Mouse (Mus musculus): ENCODE data around the gene Olfr1513. TPM values are rescaled to one million over a fixed set of nuclear protein-coding genes. Genes with fewer than 3 reads are reported as not detected.
A peak's percentile ranks its signal among the peaks of the same experiment; 100 is the strongest.
"Not testable (repeated sequence)": the region's sequence is repeated elsewhere in the genome, so short reads cannot be mapped to it uniquely, and the experiment has no call there.

Olfr1513 gene
- polyA plus RNA-seq (2016; fragmentation: Nextera tagmentation; extraction: Ambion mirVana): not detected in 2 replicates

DNA sequence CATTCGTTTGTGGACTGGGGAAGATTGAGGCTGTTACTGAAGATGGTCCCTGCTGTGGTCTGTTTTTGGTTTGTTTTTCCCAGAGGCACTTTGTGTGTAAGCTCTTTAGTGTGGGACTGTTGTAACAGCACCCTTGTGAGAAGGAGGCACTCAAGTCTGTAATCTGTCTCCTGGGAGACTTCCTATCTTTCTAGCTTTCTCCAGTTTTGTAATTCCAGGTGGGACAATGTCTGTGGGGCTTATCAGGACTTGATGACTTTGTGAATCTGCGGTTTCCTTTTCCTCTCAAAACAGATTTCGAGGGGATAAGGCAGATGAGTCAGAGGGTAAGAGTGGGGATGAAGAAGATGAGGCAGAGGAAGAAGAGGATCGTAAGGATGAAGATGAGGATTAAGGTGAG lies at the start of gene Olfr1513:
Gene Olfr1513, minus strand, starts transcription at position 101 of the 400 bp plus-strand sequence.
- H3K4me1 ChIP-seq (replicated peaks): no peaks in the 10 kb centered on the region
- H3K36me3 ChIP-seq: no peaks in the 10 kb centered on the region
- ATAC-seq (ENCODE audit: insufficient number of reproducible peaks, insufficient read depth, low FRiP score, low TSS enrichment, low read depth): no peak
- H3K9ac ChIP-seq (replicated peaks): no peak within 1 kb of the TSS
- H3K4me3 ChIP-seq (replicated peaks): no peak within 1 kb of the TSS
- no peak within 1 kb of the TSS for H3K4me2 ChIP-seq
- WGBS: 71% methylated on average over 4 of the region's 4 CpGs
- H3K27ac ChIP-seq: no peak within 1 kb of the TSS
- no peaks in the 10 kb centered on the region for H3K9me3 ChIP-seq
- H3K27me3 ChIP-seq: no peaks in the 10 kb centered on the region

DNA sequence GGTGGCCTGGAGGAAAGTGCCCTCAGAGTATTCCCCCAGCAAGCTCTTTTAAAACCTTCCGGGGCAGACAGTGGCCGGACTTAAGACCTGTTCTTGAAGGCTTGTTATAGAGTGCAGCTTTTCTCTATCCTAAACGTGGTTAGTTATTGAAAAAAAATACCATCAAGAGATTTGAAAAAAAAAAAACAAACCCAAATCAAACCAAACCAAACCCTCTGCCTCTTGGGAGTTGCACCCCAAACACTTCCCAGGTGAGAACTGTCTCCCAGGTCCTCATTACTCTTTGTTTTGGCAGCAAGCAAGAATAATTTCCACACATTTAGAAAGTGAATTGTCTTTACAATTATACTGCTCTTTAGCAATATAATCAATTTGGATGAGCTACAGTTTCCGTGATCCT lies 41.1 kb upstream of the Olfr1513 start, which contains the start of gene Olfr1511:
Gene Olfr1511, minus strand, starts transcription at position 101 of the 400 bp plus-strand sequence.
- WGBS: 75% methylated on average over 4 of the region's 4 CpGs
- H3K27ac ChIP-seq: no peak within 1 kb of the TSS
- no peaks in the 10 kb centered on the region for H3K36me3 ChIP-seq
- no peak within 1 kb of the TSS for H3K9ac ChIP-seq (replicated peaks)
- no peaks in the 10 kb centered on the region for H3K27me3 ChIP-seq
- H3K4me3 ChIP-seq (replicated peaks): no peak within 1 kb of the TSS
- ATAC-seq (ENCODE audit: insufficient number of reproducible peaks, insufficient read depth, low FRiP score, low TSS enrichment, low read depth): no peak
- no peak within 1 kb of the TSS for H3K4me2 ChIP-seq
- H3K9me3 ChIP-seq: no peaks in the 10 kb centered on the region
- no peaks in the 10 kb centered on the region for H3K4me1 ChIP-seq (replicated peaks)

DNA sequence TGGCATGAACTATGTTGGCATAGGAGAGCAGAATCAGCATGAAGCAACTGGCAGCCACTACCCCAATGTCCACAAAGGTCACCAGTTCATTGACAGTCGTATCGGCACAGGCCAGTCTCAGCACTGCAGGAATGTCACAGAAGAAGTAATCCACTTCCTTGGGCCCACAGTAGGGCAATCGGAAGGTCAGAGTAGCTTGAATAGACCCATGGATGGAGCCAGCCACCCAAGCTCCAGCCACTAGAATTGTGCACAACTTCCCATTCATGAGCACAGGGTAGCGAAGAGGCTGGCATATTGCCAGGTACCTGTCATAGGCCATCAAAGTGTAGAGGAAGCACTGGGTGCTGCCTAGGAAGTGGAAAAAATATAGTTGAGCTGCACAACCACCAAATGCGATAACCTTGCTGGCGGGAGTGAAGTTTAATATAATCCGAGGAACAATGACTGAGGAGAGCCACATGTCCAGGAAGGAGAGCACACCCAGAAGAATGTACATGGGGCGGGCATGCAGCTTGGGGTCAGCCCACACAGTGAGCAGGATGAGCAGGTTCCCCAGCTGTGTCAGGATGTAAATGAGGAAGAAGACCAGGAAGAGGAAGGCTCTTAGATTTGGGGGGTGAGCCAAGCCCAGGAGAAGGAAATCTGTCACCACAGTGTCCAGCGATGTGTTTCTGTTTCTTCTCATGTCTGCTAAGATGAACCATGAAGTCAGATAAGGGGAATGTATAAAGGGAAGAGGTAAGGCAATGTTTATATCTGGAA lies 34.1 kb upstream of the Olfr1513 start:
- not testable (repeated sequence) for H3K27ac ChIP-seq; H3K4me1 ChIP-seq (replicated peaks); H3K4me2 ChIP-seq; H3K4me3 ChIP-seq (replicated peaks); H3K9ac ChIP-seq (replicated peaks); H3K36me3 ChIP-seq; ATAC-seq (ENCODE audit: insufficient number of reproducible peaks, insufficient read depth, low FRiP score, low TSS enrichment, low read depth); H3K9me3 ChIP-seq; H3K27me3 ChIP-seq
- WGBS: 93% methylated on average over 9 of the region's 9 CpGs

DNA sequence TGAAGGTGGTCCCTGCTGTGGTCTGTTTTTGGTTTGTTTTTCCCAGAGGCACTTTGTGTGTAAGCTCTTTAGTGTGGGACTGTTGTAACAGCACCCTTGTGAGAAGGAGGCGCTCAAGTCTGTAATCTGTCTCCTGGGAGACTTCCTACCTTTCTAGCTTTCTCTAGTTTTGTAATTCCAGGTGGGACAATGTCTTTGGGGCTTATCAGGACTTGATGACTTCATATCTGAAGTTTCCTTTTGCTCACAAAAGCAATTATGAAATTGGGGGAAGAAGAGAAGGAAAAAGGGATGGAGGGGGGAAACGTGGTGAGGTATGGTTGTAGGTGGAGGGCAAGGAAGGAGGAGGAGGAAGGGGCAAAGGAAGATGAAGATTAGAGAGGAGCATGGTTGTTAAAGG lies 22.9 kb upstream of the Olfr1513 start, which contains the start of gene Olfr1512:
Gene Olfr1512, minus strand, starts transcription at position 101 of the 400 bp plus-strand sequence.
- no peak within 1 kb of the TSS for H3K9ac ChIP-seq (replicated peaks)
- H3K4me3 ChIP-seq (replicated peaks): no peak within 1 kb of the TSS
- H3K4me1 ChIP-seq (replicated peaks): no peaks in the 10 kb centered on the region
- H3K27me3 ChIP-seq: no peaks in the 10 kb centered on the region
- no peaks in the 10 kb centered on the region for H3K36me3 ChIP-seq
- ATAC-seq (ENCODE audit: insufficient number of reproducible peaks, insufficient read depth, low FRiP score, low TSS enrichment, low read depth): no peak
- 79% methylated on average over 2 of the region's 2 CpGs for WGBS
- H3K9me3 ChIP-seq: no peaks in the 10 kb centered on the region
- H3K27ac ChIP-seq: no peak within 1 kb of the TSS
- H3K4me2 ChIP-seq: no peak within 1 kb of the TSS

DNA sequence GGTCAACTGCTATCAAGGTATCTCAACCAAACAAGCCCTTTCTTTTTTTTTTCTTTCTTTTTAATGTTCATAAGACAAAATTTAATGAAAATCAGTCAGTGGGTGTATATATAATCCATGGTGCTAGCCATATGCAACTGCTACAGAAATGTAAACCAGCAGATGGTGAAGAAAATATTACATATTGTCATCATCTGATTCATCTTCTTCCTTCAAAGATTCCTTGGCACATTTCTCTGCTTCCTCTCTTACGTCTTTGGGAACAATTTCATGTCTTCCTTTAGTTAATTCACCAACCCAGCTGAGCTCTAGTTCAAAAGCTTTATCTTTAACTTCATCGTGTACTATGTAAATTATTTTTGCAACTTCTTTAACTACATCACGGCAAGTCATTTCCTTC lies 12.5 kb upstream of the Olfr1513 start:
- H3K27me3 ChIP-seq: no peaks in the 10 kb centered on the region
- ATAC-seq (ENCODE audit: insufficient number of reproducible peaks, insufficient read depth, low FRiP score, low TSS enrichment, low read depth): no peak
- no peaks in the 10 kb centered on the region for H3K4me1 ChIP-seq (replicated peaks)
- no peak overlapping the region for H3K9ac ChIP-seq (replicated peaks)
- H3K27ac ChIP-seq: no peak overlapping the region
- no peak overlapping the region for H3K4me3 ChIP-seq (replicated peaks)
- no peaks in the 10 kb centered on the region for H3K36me3 ChIP-seq
- WGBS: 94% methylated on average over 3 of the region's 3 CpGs
- no peaks in the 10 kb centered on the region for H3K9me3 ChIP-seq
- H3K4me2 ChIP-seq: no peak overlapping the region

DNA sequence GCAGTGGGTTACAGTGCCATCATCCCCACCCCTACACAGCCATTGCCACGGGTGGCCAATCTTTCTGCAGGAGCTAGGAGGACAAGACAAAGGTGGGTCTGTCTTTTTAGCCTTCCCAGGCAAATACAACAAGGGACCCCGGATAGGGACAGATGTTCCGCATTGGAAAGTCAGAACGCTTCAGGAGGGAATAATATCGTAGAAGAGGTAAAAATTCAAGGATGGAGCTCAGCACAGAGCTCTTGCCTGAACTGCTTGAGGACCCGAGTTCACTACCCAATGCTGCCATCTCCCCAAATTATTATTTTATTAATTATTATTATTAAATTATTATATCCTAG lies 16.7 kb downstream of the Olfr1513 start:
- Histone ChIP-seq H3K36me3 (no peaks in the 10 kb centered on the region), H3K9me3 (peaks cover 5% of the 10 kb centered on the region), H3K4me1 (replicated peaks) (no peaks in the 10 kb centered on the region), H3K27ac (no peak overlapping the region), H3K9ac (replicated peaks) (no peak overlapping the region), H3K27me3 (peaks cover 13% of the 10 kb centered on the region; the same call in 1 of the 2 replicates), H3K4me3 (replicated peaks) (no peak overlapping the region), H3K4me2 (no peak overlapping the region)
- 81% methylated on average over 6 of the region's 6 CpGs for WGBS
- no peak for ATAC-seq (ENCODE audit: insufficient number of reproducible peaks, insufficient read depth, low FRiP score, low TSS enrichment, low read depth)

DNA sequence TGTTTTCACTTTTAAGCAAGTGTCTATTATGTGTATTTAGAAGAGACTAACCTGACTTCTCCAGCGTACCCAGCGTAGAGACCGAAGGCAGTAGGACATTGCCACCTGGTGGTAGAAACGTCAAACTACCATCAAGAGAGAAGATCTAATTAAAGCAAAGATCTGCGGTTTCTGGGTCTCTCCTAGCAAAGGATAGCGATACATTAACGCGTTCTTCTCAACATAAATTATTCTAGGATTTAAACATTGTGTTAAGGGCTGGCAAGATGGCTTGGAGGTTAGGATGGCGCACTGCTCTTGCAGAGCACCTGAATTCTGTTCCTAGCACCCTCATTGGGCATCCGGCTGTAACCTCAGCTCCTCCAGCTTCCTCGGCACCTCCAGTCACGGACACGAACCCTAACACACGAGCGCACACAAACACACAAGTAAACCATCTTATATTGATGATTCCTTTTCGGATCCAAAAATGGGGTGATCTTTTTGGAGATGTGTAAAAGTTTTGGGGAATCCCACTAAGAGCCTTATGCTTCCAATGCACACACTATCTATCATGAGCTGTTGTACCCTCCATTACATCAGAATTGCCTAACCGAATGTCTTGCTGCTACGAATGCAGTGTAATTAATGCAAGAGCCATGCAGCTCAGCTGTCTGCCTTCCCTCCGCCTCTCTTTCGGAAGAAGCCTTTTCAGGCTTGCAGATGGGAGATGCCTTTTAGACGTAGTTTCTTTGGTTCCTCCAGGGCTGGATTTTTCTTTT lies 17.3 kb downstream of the Olfr1513 start:
- peak overlapping the region; percentile 10; the same call in 1 of the 2 replicates for H3K4me3 ChIP-seq (replicated peaks)
- H3K27me3 ChIP-seq: peaks cover 13% of the 10 kb centered on the region; the same call in 1 of the 2 replicates
- 29% methylated on average over 21 of the region's 21 CpGs for WGBS
- peak overlapping the region; percentile 41 for H3K4me2 ChIP-seq
- no peak for ATAC-seq (ENCODE audit: insufficient number of reproducible peaks, insufficient read depth, low FRiP score, low TSS enrichment, low read depth)
- 0 out of 2 replicates have a peak overlapping the region, but pooled peaks have one; percentile 19 for H3K9ac ChIP-seq (replicated peaks)
- H3K9me3 ChIP-seq: no peaks in the 10 kb centered on the region
- no peaks in the 10 kb centered on the region for H3K36me3 ChIP-seq
- no peaks in the 10 kb centered on the region for H3K4me1 ChIP-seq (replicated peaks)
- H3K27ac ChIP-seq: no peak overlapping the region

DNA sequence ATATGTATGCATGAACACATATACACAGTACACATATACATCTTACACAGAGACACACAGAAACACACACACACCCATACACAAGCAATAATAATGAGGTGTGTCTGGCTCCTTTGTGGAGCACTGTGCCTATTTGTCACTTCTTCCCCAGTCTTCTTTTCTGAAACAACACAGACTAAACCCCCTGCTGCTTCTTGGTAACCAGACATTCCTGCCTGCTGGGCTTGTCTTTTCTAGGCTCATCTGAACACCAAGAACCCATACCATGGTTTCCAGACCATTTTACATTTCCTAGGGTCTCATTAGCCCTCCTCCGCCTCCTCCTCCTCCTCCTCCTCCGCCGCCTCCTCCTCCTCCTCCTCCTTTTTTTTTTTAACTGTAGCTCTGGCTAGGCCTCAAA lies 24.0 kb downstream of the Olfr1513 start:
- Histone ChIP-seq H3K27me3 (peaks cover 47% of the 10 kb centered on the region), H3K9me3 (no peaks in the 10 kb centered on the region), H3K27ac (no peak overlapping the region), H3K4me2 (no peak overlapping the region), H3K9ac (replicated peaks) (no peak overlapping the region), H3K4me3 (replicated peaks) (no peak overlapping the region), H3K4me1 (replicated peaks) (peaks cover 4% of the 10 kb centered on the region; the same call in 1 of the 2 replicates), H3K36me3 (no peaks in the 10 kb centered on the region)
- no peak for ATAC-seq (ENCODE audit: insufficient number of reproducible peaks, insufficient read depth, low FRiP score, low TSS enrichment, low read depth)
- 90% methylated on average over 2 of the region's 3 CpGs for WGBS

DNA sequence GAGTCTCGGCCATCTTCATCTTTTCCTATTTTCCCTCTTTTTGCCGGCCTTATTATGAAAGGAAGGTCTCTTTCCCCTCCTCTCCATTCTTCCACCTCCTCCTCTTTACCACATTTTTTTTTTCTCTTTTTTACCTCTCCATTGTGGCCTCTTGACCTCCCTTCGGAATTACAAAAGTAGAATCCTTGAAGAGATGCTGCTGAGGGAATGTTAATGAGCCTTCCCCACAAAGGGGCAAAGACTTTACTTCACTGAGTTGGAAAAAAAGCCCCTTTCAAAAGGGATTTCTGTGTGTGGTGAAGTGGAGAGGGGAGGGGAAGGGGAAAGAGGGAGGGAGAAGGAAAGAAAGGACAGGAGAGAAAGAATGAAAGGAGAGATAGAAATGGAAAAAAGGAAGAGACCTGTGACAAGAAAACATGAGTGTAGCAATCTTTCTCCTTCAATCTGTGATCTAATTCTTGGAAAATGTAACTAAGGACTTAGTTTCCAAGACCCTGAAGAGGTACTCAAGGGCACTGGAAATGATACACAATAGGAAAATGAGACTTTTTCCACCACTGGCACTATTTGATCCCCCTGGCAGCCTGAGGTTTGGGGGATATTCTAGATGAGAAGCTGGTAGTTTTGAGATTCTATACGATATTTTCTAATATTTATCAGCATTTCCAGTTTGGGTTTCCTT lies 25.0 kb downstream of the Olfr1513 start:
- H3K27ac ChIP-seq: no peak overlapping the region
- H3K4me2 ChIP-seq: no peak overlapping the region
- ATAC-seq (ENCODE audit: insufficient number of reproducible peaks, insufficient read depth, low FRiP score, low TSS enrichment, low read depth): no peak
- H3K27me3 ChIP-seq: peaks cover 57% of the 10 kb centered on the region
- 26% methylated on average over 4 of the region's 4 CpGs for WGBS
- no peaks in the 10 kb centered on the region for H3K9me3 ChIP-seq
- H3K4me1 ChIP-seq (replicated peaks): peaks cover 5% of the 10 kb centered on the region; the same call in 1 of the 2 replicates
- no peaks in the 10 kb centered on the region for H3K36me3 ChIP-seq
- no peak overlapping the region for H3K9ac ChIP-seq (replicated peaks)
- no peak overlapping the region for H3K4me3 ChIP-seq (replicated peaks)

DNA sequence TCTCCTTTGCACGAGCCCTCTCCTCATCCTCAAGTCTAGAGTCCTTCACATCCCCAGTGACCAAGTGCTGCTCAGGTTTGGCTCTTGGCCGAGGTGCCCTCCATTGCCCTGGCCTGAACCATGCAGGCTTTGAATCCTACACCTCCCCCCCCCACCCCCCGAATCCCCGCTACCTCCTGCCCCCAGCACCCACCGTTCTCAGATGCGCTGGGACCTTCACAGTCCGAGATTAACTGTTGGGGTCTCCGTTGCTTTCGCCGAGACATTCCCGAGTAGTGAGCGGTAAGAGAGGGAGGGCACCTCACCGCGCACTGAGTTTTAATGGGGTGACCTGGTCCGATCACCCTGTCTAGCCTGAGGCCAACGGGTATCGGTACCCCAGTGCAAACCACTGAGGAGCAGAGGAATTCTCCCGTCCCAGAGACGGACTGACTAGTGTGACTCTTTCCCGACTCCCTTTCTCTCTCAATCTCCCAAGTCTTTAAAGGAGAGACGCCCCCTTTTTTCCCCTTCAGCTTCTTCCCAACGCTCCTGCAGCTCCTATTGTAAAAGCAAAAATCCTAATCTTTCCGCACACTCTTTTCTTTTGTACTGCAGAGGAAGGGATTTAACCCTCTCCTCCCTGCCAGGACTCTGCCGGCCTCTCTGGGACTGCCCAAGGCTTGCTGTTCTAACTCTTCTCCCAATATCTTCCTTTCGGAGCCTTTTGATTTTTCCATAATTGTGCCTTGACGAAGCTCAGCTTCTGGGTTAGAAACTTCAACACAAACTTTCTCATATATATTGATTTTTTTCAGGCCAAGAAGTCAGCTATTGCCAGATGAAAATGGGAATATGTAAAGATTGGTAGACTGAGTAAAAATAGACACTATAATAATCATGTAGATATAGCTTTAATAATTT lies 28.0 kb downstream of the Olfr1513 start, which contains the start of gene Sall2:
Gene Sall2, minus strand, starts transcription at position 853 of the 903 bp plus-strand sequence.
- Histone ChIP-seq H3K4me2 (peak within 1 kb of the TSS; percentile 79), H3K27me3 (peaks cover 66% of the 10 kb centered on the region), H3K9me3 (no peaks in the 10 kb centered on the region), H3K4me3 (replicated peaks) (peak within 1 kb of the TSS; percentile 42), H3K27ac (no peak within 1 kb of the TSS), H3K9ac (replicated peaks) (peak within 1 kb of the TSS; percentile 47), H3K4me1 (replicated peaks) (peaks cover 5% of the 10 kb centered on the region; the same call in 1 of the 2 replicates), H3K36me3 (no peaks in the 10 kb centered on the region)
- 1% methylated on average over 26 of the region's 26 CpGs for WGBS
- peak; percentile 80 for ATAC-seq (ENCODE audit: insufficient number of reproducible peaks, insufficient read depth, low FRiP score, low TSS enrichment, low read depth)

Data from limb, embryonic 12.5 days (tissue).